Mouse (Mus musculus): ENCODE data around the gene Hist1h3d. TPM values are rescaled to one million over a fixed set of nuclear protein-coding genes. Genes with fewer than 3 reads are reported as not detected.
"Not testable (repeated sequence)": the region's sequence is repeated elsewhere in the genome, so short reads cannot be mapped to it uniquely, and the experiment has no call there.

Gene Hist1h3d
- polyA plus RNA-seq, 1 experiment from 2014 or later: 0.13 TPM

- 9% methylated on average over 9 of the region's 9 CpGs for WGBS (ENCODE audit: missing documents)
- Histone ChIP-seq H3K27ac (no peak overlapping the region), H3K36me3 (ENCODE audit: inconsistent target) (no peaks in the 10 kb centered on the region), H3K4me3 (ENCODE audit: inconsistent target) (no peak overlapping the region), H3K79me2 (ENCODE audit: inconsistent target) (no peaks in the 10 kb centered on the region)
Measured at GRCm38 (mm10) chr13:23597957-23598356, 22.4 kb downstream of the Hist1h3d start.

- Histone ChIP-seq H3K4me3 (ENCODE audit: inconsistent target) (no peak overlapping the region), H3K79me2 (ENCODE audit: inconsistent target) (no peaks in the 10 kb centered on the region), H3K36me3 (ENCODE audit: inconsistent target) (no peaks in the 10 kb centered on the region), H3K27ac (no peak overlapping the region)
- WGBS (ENCODE audit: missing documents): 83% methylated on average over 7 of the region's 7 CpGs
Measured at GRCm38 (mm10) chr13:23603182-23603699, 27.7 kb downstream of the Hist1h3d start.

GRCm38 (mm10) chr13:23604452-23604851 is 28.9 kb downstream of the Hist1h3d start:
- WGBS (ENCODE audit: missing documents): 93% methylated on average over 3 of the region's 3 CpGs
- H3K27ac ChIP-seq: no peak overlapping the region
- H3K4me3 ChIP-seq (ENCODE audit: inconsistent target): no peak overlapping the region
- no peaks in the 10 kb centered on the region for H3K79me2 ChIP-seq (ENCODE audit: inconsistent target)
- H3K36me3 ChIP-seq (ENCODE audit: inconsistent target): no peaks in the 10 kb centered on the region

- Histone ChIP-seq H3K36me3 (ENCODE audit: inconsistent target) (no peaks in the 10 kb centered on the region), H3K4me3 (ENCODE audit: inconsistent target) (no peak overlapping the region), H3K79me2 (ENCODE audit: inconsistent target) (no peaks in the 10 kb centered on the region), H3K27ac (no peak overlapping the region)
- 97% methylated on average over 3 of the region's 3 CpGs for WGBS (ENCODE audit: missing documents)
Measured at GRCm38 (mm10) chr13:23605052-23605451, 29.5 kb downstream of the Hist1h3d start.

GRCm38 (mm10) chr13:23609209-23609608 is 33.6 kb downstream of the Hist1h3d start:
- Histone ChIP-seq H3K27ac (no peak overlapping the region), H3K4me3 (ENCODE audit: inconsistent target) (no peak overlapping the region), H3K79me2 (ENCODE audit: inconsistent target) (no peaks in the 10 kb centered on the region), H3K36me3 (ENCODE audit: inconsistent target) (no peaks in the 10 kb centered on the region)
- 64% methylated on average over 4 of the region's 4 CpGs for WGBS (ENCODE audit: missing documents)

DNA sequence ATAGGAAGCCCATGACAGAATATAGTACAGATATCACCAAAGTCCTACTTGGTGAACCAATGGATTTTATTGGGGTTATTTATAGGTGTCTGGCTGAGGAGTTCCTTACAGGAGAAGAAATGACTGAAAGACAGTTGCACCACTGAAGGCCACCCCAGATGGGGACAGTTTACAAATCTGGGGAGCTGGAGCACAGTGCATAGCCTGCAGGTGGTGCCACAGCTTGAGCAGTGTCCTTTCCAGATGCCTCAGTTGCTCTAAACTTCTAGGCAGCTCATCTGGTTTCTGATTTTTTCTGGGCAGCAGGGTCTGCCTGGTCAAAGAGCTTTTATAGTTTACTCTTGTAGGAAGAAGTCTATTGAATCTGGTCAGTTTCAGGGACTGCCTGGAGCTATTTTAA is 34.3 kb downstream of the Hist1h3d start:
- H3K27ac ChIP-seq: no peak overlapping the region
- no peak overlapping the region for H3K4me3 ChIP-seq (ENCODE audit: inconsistent target)
- no peaks in the 10 kb centered on the region for H3K79me2 ChIP-seq (ENCODE audit: inconsistent target)
- no peaks in the 10 kb centered on the region for H3K36me3 ChIP-seq (ENCODE audit: inconsistent target)

GRCm38 (mm10) chr13:23610393-23610792 is 34.8 kb downstream of the Hist1h3d start:
- Histone ChIP-seq H3K79me2 (ENCODE audit: inconsistent target) (no peaks in the 10 kb centered on the region), H3K4me3 (ENCODE audit: inconsistent target) (no peak overlapping the region), H3K27ac (no peak overlapping the region), H3K36me3 (ENCODE audit: inconsistent target) (no peaks in the 10 kb centered on the region)
- WGBS (ENCODE audit: missing documents): 92% methylated on average over 2 of the region's 2 CpGs

DNA sequence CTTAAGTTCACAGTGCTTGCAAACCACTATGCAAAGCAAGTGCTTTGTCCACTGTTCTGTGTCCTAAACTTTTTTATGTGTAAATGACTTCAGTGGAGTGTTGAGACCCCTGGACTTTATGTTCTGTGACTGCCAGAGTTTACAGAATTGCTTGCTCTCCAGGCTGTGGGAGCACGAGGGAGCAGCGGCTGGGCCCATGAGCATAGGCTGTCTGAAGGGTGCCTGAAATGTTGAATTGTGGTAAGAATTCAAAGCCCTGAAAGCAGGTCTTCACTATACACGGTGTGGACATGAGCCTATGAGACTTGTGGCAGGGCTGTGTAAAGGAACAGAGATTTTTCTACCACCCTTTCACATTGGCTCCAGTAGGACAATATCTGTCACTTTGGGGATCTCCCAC is 36.1 kb downstream of the Hist1h3d start:
- 90% methylated on average over 3 of the region's 3 CpGs for WGBS (ENCODE audit: missing documents)
- Histone ChIP-seq H3K4me3 (ENCODE audit: inconsistent target) (no peak overlapping the region), H3K36me3 (ENCODE audit: inconsistent target) (no peaks in the 10 kb centered on the region), H3K79me2 (ENCODE audit: inconsistent target) (no peaks in the 10 kb centered on the region), H3K27ac (no peak overlapping the region)

DNA sequence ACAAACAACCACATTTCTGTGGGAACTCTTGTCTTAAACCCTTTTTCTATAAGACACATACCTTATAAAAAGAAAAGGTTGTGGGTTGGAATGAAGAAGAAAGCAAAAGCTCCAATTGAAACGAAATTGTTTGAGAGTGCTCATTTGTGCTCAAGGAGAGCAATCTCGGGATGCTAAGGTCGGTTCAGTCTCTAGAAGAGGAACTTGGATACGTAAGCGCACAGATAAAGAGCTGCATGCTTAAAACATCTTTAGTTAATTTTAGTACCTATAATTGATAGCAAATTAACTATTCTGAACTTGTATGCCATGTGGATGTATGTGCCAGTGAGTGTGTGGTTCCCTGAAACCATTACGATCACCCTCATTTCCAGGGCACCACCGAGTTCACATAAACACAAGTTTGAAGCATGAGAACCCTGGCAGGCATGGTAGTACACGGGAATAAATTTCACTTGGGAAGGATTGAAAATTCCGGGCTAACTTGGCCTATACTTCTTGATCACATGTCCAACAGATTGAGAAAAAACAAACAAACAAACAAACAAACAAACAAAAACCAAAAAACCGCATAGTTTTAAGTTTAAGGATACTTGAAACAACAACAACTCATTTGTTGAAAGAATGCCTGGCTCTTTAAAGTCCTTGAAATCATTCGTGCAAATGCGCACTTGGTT is 44.6 kb downstream of the Hist1h3d start:
- H3K4me3 ChIP-seq (ENCODE audit: inconsistent target): peak overlapping the region; percentile 71
- peak overlapping the region; percentile 91 for H3K27ac ChIP-seq
- no peaks in the 10 kb centered on the region for H3K36me3 ChIP-seq (ENCODE audit: inconsistent target)
- H3K79me2 ChIP-seq (ENCODE audit: inconsistent target): no peaks in the 10 kb centered on the region
- 35% methylated on average over 12 of the region's 12 CpGs for WGBS (ENCODE audit: missing documents)

- no peaks in the 10 kb centered on the region for H3K79me2 ChIP-seq (ENCODE audit: inconsistent target)
- WGBS (ENCODE audit: missing documents): 2% methylated on average over 25 of the region's 27 CpGs
- peak within 1 kb of the TSS; percentile 71 for H3K4me3 ChIP-seq (ENCODE audit: inconsistent target)
- no peaks in the 10 kb centered on the region for H3K36me3 ChIP-seq (ENCODE audit: inconsistent target)
- H3K27ac ChIP-seq: peak within 1 kb of the TSS; percentile 91
Measured at GRCm38 (mm10) chr13:23620733-23621531, 45.4 kb downstream of the Hist1h3d start, which contains the start of gene Hist1h2be. TSS of gene Hist1h2be (minus strand) at chr13:23621124.

DNA sequence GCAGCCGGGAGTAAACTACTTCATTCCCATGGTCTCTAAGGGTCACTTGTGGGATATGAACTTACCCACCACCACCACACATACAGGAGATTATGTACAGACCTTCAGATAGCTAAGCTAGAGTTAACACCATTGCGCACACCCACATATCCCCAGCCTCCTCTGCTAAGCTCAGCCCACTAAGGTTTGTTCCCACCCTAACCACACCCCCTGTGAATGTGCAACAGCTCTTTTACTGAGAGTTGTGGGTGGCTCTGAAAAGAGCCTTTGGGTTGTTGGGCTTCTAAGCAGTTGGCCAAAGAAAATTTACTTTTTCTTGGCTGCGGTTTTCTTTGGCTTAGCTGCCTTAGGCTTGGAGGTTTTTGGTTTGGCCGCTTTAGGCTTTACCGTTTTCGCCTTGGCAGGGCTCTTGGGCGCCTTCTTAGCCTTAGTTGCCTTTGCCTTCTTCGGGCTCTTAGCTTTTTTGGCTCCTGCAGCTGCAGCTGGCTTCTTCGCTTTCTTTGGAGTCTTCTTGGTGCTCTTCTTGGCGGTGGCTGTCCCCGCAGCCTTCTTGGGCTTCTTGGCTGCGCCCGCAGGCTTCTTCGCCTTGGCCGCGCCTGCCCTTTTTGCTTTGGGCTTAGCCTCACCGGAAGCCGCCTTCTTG is 46.1 kb downstream of the Hist1h3d start:
- Histone ChIP-seq H3K27ac (peak overlapping the region; percentile 91), H3K4me3 (ENCODE audit: inconsistent target) (peak overlapping the region; percentile 71), H3K79me2 (ENCODE audit: inconsistent target) (no peaks in the 10 kb centered on the region), H3K36me3 (ENCODE audit: inconsistent target) (no peaks in the 10 kb centered on the region)
- 2% methylated on average over 17 of the region's 18 CpGs for WGBS (ENCODE audit: missing documents)

DNA sequence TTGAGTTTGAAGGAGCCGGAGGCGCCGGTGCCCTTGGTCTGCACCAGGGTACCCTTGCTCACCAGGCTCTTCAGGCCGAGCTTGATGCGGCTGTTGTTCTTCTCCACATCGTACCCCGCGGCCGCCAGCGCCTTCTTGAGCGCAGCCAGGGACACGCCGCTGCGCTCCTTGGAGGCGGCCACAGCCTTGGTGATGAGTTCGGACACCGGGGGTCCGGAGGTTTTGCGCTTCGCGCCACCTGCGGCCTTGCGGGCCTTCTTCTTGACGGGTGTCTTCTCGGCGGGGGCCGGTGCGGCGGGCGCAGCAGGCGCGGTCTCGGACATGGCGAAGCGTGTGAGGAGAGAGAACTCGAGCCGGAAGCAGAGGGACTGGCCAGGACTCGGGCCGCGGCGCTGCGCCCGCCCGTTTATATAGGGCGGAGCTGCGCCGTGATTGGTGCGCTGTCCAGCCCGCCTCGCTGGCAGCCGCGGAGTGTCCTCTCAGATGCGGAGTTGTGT is 46.7 kb downstream of the Hist1h3d start, which contains the start of gene Hist1h1e:
Hist1h1e (minus strand) TSS at position 384 of the 497 bp plus-strand sequence.
- Histone ChIP-seq H3K4me3 (ENCODE audit: inconsistent target) (peak within 1 kb of the TSS; percentile 71), H3K27ac (peak within 1 kb of the TSS; percentile 91)
- WGBS (ENCODE audit: missing documents): under 1% methylated on average over 32 of the region's 53 CpGs
- not testable (repeated sequence) for H3K36me3 ChIP-seq (ENCODE audit: inconsistent target); H3K79me2 ChIP-seq (ENCODE audit: inconsistent target)

DNA sequence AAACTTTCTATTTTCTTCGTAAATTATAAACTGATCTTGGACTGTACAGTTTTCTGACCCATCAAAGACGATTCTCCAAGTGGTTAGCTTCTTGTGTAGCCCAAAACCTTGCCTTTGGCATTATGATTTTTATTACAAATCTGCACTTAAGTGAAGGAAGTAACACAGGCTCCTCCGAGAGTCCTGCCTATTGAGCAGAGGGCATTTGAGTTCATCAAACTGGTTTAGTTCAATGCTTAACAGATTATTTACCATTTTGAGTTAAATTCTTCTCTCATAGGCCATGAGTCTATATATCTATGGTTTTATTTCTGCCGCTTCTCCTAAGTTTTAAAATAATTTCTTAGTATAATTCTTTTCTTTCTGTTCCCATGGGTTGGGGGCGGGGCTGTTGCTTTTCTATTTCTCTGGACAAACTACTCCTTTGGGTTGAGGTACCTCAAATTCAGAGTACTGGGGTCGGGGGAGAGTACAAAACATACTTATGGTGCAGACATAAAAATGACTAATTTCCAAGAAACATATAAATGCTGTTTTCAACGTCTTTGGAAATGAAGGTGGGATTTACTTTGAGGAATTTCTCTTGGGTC is 47.4 kb downstream of the Hist1h3d start:
- Histone ChIP-seq H3K27ac (peak overlapping the region; percentile 49), H3K36me3 (ENCODE audit: inconsistent target) (no peaks in the 10 kb centered on the region), H3K79me2 (ENCODE audit: inconsistent target) (no peaks in the 10 kb centered on the region), H3K4me3 (ENCODE audit: inconsistent target) (peak overlapping the region; percentile 7; the same call in 1 of the 2 replicates)
- WGBS (ENCODE audit: missing documents): 21% methylated on average over 7 of the region's 7 CpGs

Measured in macrophage (primary cell).